Mouse (Mus musculus) cerebellum, adult 2 months (tissue): ENCODE data around the gene Ttn.

Source experiments
- CTCF ChIP-seq: fragments of 200-500 bp; IDR thresholded peaks from 2 replicates; pipeline ENCODE4 v1.5.1; 2011; ENCODE audit warnings: low read depth, mild to moderate bottlenecking, control low read depth, low read length, moderate library complexity, borderline replicate concordance; ENCODE audit not compliant: insufficient read depth
- POLR2A ChIP-seq: fragments of 200-500 bp; IDR thresholded peaks from 2 replicates; pipeline ENCODE4 v1.6.1; 2011; ENCODE audit warnings: low read length, control low read depth, borderline replicate concordance; ENCODE audit not compliant: insufficient read depth

GRCm38 (mm10) chr2:76992493-76993201, 10.3 kb upstream of the Ttn start:
- no peak for TF ChIP-seq CTCF
- TF ChIP-seq POLR2A: no peak
